25 mouse cellular contexts compared by ENCODE assay signal in genomic region chr17:15559946-15560345, GRCm38 (mm10). TPM values are rescaled to one million over a fixed set of nuclear protein-coding genes. Genes with fewer than 3 reads are reported as not detected.
DNase-seq lines count a peak whose midpoint lies in the region; ATAC-seq and TF ChIP-seq lines count a peak whose summit lies in the region.
"Had no signal": no experiment of that assay in that cellular context is flagged by ENCODE, and none has a peak within 500 bp of the region (broad histone marks: within the 10 kb centered on the region; RNA-seq: fewer than 3 reads in every experiment).

No protein-coding gene starts in this region.

- peak; percentile 31; the same call in 1 of the 2 replicates for TF ChIP-seq CTCF in layer of hippocampus, adult 2 months (conservative IDR thresholded peaks at IDR 0.05)

- no peak overlapping the region for H3K4me3 ChIP-seq in layer of hippocampus, adult 2 months
- H3K4me3 ChIP-seq: forebrain, embryonic 10.5 days; forebrain, embryonic 13.5 days; heart, embryonic 12.5 days; heart, embryonic 15.5 days; hindbrain, embryonic 10.5 days; hindbrain, embryonic 13.5 days had no signal

- ATAC-seq in CD4-positive, CD25-positive, alpha-beta regulatory T cell, adult 4 months = no peak
- ATAC-seq in megakaryocyte-erythroid progenitor cell, adult 5-6 weeks (replicated peaks; ENCODE audit: low FRiP score, low TSS enrichment, poor library complexity, severe bottlenecking) = no peak
- ATAC-seq: forebrain, embryonic 13.5 days; forebrain, embryonic 16.5 days; hindbrain, embryonic 16.5 days; Patski had no signal

- peak; percentile 13 for DNase-seq in CD4-positive, CD25-positive, alpha-beta regulatory T cell, adult 2 months (ENCODE audit: low read depth, low spot score)
- DNase-seq in layer of hippocampus, adult 2 months (ENCODE audit: low spot score in 2 of 2) = no peak
- no peak for DNase-seq in layer of hippocampus, postnatal 25 days (ENCODE audit: extremely low spot score in 1 of 2, low spot score in 1 of 2)
- DNase-seq in NIH3T3 (ENCODE audit: low read depth) = peak; percentile 11
- DNase-seq in thymus, postnatal 14 days = no peak
- DNase-seq: adrenal gland, postnatal 10 days; adrenal gland, postnatal 36 days; cerebellum, adult 18-20 months; cerebellum, adult 9-10 months; cerebellum, postnatal 14 days; gastrocnemius, postnatal 10 days; gastrocnemius, postnatal 36 days; heart, postnatal 10 days; heart, postnatal 36 days had no signal

- no peak overlapping the region for H3K27ac ChIP-seq in layer of hippocampus, adult 2 months
- H3K27ac ChIP-seq: forebrain, embryonic 10.5 days; forebrain, embryonic 13.5 days; heart, embryonic 15.5 days; hindbrain, embryonic 10.5 days; hindbrain, embryonic 13.5 days had no signal

RNA-seq across cellular contexts. Expression of gene Prdm9, which starts 4.2 kb away (rescaled TPM):
- polyA plus RNA-seq in CD4-positive, CD25-positive, alpha-beta regulatory T cell, adult 4 months (2017; shearing (Covaris generic)) = 10 to 100 TPM in 1 of 2 experiments, 1 to 10 TPM in 1; 5.7 to 10.6 TPM
- 1 to 10 TPM; 2.1 to 3.5 TPM for total RNA-seq in layer of hippocampus, adult 2 months (2021)
- total RNA-seq in layer of hippocampus, postnatal 25 days (2021) = 1 to 10 TPM; 2.5 to 4.2 TPM
- 3.0 and 9.8 TPM in 2 replicates for total RNA-seq in megakaryocyte-erythroid progenitor cell, adult 5-6 weeks (2014; fragmentation: Nextera tagmentation)
- 0.91 and 1.3 TPM in 2 replicates for total RNA-seq in megakaryocyte-erythroid progenitor cell, adult 5-6 weeks (2017)

RNA-seq across cellular contexts. Expression of gene Pdcd2, which starts 32.8 kb away (rescaled TPM):
- 10 to 100 TPM; 17.1 to 36.0 TPM for polyA plus RNA-seq in CD4-positive, CD25-positive, alpha-beta regulatory T cell, adult 4 months (2017; shearing (Covaris generic))
- total RNA-seq in layer of hippocampus, adult 2 months (2021) = 10 to 100 TPM; 15.5 to 23.8 TPM
- total RNA-seq in layer of hippocampus, postnatal 25 days (2021) = 10 to 100 TPM; 19.9 to 20.0 TPM
- 59.7 and 79.5 TPM in 2 replicates for total RNA-seq in megakaryocyte-erythroid progenitor cell, adult 5-6 weeks (2014; fragmentation: Nextera tagmentation)
- total RNA-seq in megakaryocyte-erythroid progenitor cell, adult 5-6 weeks (2017) = 142 and 152 TPM in 2 replicates

Comparison
In these comparisons a context has a peak if more than half of its experiments do, and no peak if none do; other contexts are left out.
1. DNase-seq: peak in CD4-positive, CD25-positive, alpha-beta regulatory T cell, adult 2 months (single experiment) and NIH3T3 (single experiment); none in layer of hippocampus, adult 2 months (0 of 2), layer of hippocampus, postnatal 25 days (0 of 2) and thymus, postnatal 14 days (single experiment).